Mouse (Mus musculus) 3T3-L1 (cell line): ENCODE data around the gene S100a14.

ENCODE experiments used
- DNase-seq: peaks from one replicate; pipeline ENCODE4 v3.0.0-alpha.2; 2015; ENCODE audit warnings: low read depth, low spot score

Gene S100a14

GRCm38 (mm10) chr3:90526580-90526979 is at the start of gene S100a14:
TSS of gene S100a14 (plus strand) at chr3:90526856.
- DNase-seq: peak; percentile 44

DNA sequence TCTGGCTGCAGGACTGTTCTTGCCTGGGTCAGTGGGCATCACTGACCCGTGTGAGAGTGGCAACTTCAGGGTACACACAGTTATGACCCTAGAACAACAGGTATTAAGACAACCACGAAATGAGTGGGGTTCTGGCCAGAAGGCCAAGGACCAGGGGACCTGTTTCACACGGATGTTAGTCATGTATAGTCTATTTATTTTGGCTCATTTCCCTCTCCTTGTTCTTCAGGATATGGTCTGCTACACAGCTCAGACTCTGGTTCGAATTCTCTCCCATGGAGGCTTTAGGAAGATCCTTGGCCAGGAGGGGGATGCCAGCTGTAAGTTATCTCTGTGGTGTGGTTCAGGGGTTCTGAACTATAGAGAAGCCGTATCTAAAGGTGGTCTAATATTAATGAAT is 39.7 kb upstream of the S100a14 start:
- peak; percentile 63 for DNase-seq

GRCm38 (mm10) chr3:90488576-90488975 is 38.1 kb upstream of the S100a14 start:
- peak; percentile 80 for DNase-seq

DNA sequence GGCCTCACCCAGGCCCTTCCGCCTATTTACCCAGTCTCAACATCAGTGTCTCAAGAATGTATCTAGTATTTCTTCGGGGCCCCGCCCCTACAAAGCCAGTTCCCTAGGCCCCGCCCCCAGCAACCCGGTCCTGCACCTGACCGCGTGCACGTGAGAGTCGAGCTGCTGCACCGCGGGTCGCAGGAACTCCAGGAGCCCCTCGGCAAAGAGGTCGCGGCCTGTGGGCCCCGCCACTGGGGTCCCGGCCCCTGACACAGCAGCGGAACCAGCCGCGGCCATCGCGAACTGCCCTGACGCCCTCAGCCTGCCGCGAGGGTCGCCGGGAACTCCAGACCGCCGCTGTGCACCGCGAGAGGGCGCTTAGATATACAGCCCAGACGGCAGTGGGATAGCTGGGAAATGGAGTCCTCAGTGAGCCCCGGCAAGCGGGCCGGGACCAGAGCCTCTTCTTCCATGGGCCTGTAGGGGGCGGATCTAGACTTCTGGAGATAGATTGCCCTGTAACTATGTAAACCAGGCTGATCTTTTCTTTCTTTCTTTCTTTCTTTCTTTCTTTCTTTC is 35.9 kb upstream of the S100a14 start, which contains the start of gene Snapin:
Snapin (minus strand) TSS at position 338 of the 561 bp plus-strand sequence.
- peak; percentile 98 for DNase-seq

DNA sequence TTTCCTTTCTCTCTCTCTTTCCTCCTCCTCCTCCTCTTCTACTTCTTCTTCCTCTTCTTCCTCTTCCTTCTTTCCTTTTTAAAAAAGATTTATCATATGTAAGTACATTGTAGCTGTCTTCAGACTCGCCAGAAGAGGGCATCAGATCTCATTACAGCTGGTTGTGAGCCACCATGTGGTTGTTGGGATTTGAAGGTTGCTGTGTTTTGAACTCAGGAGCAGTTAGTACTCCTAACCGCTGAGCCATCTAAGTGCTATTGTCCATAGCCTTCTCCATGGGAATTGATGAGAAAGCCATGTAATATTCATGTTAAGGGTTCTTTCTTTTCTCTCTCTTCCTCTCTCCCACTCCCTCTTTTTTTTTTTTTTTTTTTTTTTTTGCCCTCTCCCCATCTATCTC is 35.3 kb upstream of the S100a14 start:
- peak; percentile 79 for DNase-seq

DNA sequence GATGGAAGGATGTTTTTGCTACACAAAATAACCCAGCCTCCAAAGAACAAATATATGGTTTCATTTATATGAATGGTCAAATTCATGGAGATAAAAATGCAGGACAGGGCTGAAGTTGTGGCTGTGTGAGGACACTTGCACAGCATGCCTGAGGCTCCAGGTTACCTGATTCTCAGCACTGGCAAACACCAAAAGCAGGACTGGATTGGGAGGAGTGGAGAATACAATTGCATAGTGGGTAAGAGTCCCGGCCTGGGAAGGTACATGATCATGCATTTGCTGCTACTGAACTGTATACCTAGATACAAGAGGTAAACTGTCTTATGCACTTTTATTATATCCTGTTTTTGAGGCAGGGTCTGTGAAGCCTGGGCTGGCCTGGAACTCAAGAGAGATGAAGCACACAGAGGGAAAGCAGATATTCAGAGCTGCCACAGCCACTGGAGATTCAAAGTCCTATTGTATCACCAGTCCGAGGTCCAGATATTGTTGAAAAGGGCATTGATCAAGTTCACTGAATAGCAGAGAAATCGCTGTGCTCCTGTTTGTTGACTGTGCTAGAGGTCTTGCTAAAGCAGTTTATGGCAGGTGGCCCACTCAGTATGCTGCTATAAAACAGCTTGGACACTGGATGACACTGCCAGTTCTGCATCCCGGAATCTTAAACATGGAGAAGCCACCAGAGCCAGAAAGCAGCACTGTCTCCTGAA is 32.7 kb upstream of the S100a14 start:
- DNase-seq: no peak

GRCm38 (mm10) chr3:90495850-90496525 is 30.7 kb upstream of the S100a14 start:
- DNase-seq: no peak

GRCm38 (mm10) chr3:90497597-90497996 is 29.1 kb upstream of the S100a14 start:
- DNase-seq: no peak

DNA sequence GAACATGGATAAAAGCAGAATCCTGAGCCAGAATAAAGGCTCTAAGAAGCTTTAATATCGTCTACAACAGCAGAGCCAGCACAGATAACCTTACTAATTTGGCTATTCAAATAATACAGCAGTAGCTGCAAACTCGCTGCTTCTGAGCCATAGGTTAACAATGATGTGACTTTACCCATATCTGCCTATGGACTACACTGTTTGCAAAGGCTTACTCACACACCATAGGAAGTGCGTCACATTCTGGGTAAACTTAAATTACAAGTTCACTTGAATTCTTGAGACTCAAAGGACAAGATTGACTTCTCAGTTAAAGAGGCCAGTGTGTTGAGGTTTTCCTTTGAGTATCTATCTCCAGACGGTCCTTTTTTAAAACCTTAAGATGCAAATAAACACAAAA is 23.2 kb upstream of the S100a14 start:
- DNase-seq: no peak

GRCm38 (mm10) chr3:90505216-90505615 is 21.4 kb upstream of the S100a14 start:
- no peak for DNase-seq

GRCm38 (mm10) chr3:90506362-90506761 is 20.3 kb upstream of the S100a14 start:
- DNase-seq: no peak

DNA sequence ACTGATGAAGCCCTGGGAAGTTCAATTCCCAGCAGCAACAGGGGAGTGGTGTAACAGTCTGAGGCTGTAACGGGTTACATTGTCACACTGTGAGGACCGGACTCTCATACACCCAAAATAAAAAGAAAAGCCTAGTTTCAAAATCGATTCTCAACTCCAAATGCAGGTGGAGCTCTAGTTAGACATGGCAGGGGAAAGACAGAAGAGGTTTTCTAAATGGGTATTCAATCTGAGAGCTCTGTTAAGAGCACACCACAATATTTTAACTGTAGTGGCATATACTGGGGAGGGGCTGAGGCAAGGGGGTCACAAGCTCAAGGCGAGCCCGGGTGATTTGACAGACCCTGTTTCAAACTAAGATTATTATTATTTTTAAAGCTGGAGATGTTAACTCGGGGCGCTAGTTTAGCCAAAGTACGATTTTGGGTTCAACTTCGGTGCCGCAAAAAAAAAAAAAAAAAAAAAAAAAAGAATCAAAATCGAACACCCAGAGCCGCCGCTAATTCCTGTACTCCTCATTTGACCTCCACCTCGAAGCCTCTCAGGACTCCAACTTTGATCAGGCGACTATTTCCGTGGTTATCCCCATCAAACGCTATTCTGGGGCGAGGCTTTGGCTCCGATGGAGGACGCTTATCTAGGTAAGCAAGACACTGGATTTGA is 18.2 kb upstream of the S100a14 start:
- peak; percentile 59 for DNase-seq

DNA sequence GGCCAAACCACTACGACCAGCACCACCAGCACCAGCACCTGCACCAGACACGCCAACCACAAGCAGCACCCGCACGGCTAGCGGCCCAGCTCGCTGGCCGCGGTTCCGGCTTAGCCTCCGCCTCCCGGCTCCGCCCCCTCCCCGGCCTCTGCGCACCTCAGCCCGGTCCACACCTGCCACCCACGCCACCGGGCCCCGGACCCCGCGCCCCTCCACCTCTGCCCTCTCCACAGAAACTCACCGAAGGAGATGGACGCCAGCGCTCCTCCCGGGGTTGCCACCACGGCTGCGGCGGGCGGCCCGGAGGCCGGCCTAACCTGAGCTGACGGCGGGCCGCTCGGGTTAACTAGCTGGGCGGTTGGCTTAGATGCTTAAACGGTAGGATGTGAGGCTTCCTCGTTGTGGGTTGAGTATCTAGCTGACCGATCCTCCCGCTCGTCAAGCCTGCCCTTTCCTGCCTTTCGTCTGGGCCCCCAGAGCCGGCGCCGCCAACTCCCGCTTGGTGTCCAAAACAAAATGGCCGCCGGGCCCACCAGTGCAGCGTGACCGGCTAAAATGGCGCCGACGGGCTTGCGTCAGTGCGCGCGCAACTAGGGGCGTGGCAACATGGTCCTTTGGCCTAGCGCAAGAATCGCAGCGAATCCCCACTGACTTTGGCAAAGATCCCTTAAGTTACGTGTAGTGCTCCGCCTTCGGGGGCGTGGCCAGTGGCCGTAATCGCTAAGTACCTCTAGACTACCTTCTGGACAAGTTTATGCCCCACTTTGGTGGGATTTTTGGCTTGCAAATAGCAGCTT is 17.5 kb upstream of the S100a14 start, which contains the start of gene Chtop:
Chtop (minus strand) TSS at position 549 of the 797 bp plus-strand sequence.
- DNase-seq: peak; percentile 99

DNA sequence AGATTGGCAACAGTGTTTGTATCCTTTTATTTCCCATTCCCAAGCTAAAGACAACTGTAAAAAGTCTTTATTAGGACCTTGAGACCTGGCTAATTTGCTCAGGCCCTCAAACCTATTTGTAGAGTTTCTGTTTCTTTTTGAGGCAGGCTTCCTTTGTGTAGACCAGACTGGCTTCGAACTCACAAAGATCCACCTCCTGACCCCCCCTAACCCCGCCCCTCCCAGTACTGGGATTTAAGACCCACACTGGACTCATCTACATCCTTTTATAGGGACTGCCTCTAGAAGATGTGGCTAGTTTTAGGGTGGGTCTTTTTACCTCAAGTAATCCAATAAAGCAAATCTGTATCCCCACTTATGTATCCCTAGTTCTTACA is 16.9 kb upstream of the S100a14 start:
- no peak for DNase-seq

DNA sequence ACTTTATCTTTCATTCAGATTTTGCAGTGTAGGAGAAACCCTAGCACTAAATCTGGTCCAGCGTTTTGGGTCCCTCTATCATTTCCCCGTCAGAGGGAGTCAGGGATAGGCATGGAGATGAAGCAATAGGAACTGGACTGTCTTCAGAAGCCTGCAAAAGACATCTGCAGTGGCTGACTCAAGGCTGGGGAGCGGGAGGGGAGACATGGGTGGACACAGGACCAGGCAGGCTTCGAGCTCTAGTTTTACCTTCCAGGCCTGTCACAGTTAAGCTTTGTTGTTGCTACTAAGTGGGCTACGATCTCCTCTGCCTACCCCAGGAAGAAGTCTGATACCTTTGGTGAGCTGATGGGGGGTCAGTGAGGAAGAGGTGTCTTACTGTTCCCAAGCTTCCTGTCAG is 14.4 kb upstream of the S100a14 start:
- DNase-seq: no peak

DNA sequence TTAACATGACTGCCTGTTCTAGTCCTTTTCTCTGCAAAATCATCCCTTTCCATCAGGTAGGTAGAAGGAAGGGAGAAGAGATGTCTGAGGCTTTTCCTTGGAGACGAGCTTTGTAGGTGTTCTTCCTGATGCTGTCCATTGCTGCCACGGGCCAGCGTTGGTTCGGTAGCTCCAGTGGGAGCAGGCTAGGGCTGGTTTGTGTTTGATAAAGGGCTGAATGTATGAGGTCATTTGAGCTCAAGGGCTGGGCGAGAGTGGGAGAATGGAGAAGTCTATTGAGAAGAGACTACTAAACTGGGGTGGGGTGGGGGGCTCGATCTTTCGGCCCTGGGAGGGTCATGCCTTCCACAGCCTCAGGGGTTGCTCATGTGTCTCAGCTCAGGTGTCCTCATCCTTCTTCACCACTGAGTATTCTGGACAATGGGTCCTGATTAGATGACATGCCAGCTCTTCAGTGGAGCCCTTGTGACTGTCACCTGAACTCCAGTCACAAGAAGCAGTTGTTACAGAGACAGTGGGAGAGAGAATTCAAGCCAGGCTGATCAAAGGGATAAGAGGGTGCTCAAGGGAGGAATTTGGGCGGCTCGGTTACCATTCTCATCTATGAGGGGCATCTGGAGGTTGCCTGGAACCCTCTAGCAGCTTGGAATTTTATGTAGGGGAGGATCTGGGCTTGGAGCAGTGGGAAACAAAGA is 13.6 kb upstream of the S100a14 start:
- no peak for DNase-seq

- peak; percentile 67 for DNase-seq
These were observed 12.7 kb upstream of the S100a14 start, which contains the start of the genes S100a1 and S100a13 for GRCm38 (mm10) chr3:90513796-90514590. TSS of gene S100a1 (minus strand) at chr3:90514392. TSS of gene S100a13 (plus strand) at chr3:90514435.

DNA sequence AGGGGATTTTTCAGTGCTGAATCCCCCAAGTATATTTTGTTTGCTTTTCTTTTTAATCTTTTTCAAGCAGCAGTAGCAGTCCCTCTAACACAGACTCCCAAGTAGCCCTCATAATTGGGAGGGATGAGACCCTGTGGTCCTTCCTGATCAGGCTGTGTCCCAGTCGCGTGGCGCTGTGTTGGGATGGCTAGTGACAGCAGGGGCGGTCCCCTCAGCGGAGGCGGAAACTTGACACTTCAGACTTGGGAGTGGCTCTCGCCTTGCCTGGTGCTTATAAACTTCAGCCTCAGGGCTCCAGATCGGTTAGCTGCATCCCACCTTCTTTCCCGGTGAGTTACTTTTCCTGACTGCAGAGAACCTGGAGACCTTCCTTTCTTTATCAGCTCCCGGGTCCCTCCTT is 12.0 kb upstream of the S100a14 start:
- DNase-seq: peak; percentile 73

DNA sequence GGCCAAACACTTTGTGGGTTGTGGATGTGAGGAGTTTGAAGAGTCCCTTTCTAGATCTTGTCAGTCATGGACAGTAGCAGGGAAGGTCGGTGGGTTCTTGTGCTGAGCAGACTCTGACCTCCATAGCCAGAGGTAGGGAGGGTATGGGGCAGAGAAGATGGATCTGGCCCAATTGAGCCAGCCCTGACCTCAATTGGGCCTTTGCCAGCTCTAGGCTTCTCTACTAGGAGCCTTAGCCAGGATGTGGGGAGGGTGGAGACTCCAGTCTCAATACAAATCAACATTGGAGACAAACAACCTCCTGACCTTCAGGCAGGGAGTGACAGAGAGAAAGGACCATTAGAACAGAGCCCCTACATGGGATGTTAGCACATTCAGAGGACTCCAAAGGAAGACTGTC is 11.4 kb upstream of the S100a14 start:
- peak; percentile 39 for DNase-seq

DNA sequence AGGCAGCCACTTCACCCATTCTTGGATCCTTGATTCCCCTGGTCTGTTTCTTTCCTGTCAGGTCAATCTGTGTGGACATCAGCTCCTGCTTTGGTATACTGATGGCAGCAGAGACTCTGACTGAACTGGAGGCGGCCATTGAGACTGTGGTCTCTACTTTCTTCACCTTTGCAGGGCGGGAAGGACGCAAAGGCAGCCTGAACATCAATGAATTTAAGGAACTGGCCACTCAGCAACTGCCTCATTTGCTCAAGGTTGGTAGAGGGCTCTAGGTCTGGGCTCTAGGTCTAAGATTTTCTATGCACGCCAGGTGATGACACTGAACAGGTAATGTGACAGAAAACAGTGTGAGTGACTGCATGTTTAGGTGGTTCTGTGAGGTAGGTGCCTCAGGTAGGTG is 10.9 kb upstream of the S100a14 start:
- DNase-seq: no peak
